Mouse (Mus musculus) thymus, postnatal 10 days (tissue): ENCODE measurements around the gene Heyl.
"Not testable (repeated sequence)": the region's sequence is repeated elsewhere in the genome, so short reads cannot be mapped to it uniquely, and the experiment has no call there.

Source experiments
- DNase-seq, 2 experiments: peaks; one replicate each; pipeline ENCODE4 v3.0.0; 2021; ENCODE audit warnings: low spot score in 2 of 2

Gene Heyl

DNA sequence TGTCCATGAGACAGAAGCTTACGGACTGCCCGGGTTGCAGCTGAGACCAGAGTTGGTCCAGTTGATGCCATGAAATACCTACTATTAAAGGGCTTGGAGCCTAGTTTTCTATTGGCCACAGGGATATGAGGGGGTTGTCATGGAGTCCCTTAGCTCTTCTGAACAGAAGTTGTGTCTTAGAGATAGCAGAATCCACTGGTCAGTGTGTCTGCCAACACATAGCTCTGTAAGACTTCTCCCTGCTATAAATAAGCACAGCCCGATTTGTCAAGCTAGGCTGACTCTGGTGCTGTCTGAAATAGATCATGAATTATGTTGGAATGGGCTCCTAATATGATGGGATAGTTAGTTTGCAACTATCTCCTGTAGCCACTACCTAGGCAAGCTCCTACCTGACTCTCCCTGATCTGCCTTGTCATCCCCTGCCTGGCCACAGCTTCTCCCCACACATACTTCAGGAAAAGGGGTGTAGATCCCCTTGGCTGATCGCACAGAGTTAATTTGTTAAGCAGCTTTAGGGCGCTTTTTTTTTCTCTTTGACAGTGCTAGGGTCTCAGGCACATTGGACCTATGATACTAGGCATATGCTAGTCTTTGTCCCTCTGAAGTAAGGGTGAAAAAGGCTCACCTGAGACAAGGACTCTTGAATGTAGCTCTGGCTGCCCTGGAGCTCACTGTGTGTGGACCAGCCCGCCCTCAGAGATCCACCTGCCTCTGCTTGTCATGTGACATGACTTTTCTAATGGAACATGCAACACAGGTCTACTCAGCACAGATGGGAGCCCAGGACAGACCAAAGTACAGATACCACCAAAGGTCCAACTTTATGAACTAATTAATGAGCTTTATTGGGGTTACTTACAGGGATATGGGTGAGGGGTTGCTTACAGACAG lies 51.6 kb downstream of the Heyl start:
- no peak for DNase-seq

DNA sequence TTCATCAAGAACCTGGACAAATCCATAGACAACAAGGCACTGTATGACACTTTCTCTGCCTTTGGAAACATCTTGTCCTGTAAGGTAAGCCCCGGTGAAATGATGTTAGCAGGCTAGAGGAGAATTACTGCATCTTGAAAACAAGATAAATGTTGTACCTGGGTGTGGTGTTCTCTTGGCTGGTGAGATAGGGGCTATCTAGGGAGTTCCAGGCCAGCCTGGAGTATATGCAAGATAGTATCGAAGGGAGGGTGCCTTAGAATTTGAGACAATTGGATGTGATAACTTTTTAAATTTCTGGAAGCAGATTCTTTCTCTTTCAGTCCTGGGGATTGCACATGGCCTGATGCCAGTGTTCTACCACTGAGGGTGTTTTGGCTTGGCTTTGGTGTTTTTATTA lies 53.4 kb downstream of the Heyl start:
- DNase-seq = no peak

DNA sequence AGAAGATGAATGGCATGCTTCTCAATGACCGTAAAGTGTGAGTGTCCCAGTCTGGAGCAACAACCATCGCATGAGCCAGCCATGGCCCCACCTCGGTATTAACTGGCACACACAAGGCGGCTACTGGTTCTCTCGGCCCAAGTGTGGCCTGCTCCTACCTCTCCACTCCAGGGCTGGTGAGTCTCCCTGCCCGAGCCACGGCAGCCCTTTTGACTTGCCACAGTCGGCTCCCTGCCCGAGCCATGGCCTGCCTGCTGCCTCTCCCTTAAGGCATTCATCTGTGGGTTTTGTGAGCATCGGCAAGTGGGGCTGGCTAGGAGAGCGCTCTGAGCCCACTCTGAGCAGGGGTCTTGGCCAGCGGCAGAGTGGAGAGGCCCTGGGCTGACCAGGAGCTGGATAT lies 55.7 kb downstream of the Heyl start:
- DNase-seq = no peak

DNA sequence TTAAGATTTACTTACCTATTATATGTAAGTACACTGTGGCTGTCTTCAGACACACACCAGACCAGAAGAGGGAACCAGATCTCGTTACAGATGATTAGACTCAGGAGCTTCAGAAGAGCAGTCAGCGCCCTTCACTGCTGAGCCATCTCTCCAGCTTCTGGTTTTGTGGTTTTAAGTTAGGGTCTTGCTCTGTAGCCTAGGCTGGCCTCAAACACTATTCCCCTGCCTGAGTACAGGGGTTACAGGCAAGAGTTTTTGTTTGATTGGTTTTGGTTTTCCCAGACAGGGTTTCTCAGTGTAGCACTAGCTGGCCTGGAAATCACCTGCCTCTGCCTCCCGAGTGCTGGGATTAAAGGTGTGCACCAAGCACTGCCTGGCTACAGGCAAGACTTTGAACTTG lies 59.0 kb downstream of the Heyl start:
- DNase-seq = no peak

DNA sequence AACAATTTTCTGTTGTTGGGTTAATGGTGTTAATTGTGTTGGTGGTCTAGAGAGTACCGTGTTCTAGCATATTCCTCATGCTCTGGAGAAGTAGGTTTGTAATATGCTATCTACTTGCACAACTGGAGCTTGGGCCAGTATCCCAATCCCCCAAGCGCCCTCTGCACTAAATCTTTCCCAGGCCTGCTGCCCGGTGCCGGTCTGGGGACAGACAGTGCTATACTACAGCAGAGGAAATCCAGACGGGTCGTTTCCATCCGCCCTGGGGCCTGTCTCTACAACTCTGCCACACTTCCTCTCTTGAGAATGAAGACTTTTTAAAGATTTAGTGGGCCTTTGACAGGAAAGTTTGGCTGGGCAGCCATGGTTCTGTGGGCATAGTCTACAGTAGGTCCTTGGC lies 59.6 kb downstream of the Heyl start:
- DNase-seq = no peak

DNA sequence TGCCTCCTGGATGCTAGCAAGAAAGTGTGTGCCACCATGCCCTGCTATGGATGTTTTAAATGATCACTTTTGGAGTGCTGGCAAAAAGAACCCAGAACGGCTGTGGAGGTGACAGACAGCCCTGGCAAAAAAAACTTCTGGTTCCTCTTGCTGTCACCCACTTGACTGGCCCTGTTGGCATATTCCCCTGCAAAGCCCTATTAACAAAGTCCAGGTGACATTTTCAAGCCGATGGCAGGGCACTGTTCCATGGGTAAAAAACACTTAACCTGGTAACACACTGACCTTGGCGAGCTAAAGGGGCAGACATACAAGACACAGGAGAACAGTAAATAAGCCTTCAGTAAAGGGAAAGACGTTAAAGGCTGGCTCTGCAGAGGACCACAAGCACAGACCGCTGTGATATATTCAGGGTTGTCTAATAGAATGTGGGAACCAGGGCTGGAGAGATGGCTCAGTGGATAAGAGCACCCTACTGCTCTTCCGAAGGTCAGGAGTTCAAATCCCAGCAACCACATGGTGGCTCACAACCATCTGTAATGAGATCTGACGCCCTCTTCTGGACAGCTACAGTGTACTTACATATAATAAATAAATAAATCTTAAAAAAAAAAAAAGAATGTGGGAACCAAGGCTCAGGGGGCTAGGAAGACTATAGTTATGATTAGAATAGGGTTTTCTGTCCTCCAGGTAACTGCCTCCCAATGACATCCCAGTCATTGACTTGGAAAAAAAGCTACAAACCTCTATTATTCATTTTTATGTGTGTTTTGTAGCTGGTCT lies 60.5 kb downstream of the Heyl start:
- no peak for DNase-seq

DNA sequence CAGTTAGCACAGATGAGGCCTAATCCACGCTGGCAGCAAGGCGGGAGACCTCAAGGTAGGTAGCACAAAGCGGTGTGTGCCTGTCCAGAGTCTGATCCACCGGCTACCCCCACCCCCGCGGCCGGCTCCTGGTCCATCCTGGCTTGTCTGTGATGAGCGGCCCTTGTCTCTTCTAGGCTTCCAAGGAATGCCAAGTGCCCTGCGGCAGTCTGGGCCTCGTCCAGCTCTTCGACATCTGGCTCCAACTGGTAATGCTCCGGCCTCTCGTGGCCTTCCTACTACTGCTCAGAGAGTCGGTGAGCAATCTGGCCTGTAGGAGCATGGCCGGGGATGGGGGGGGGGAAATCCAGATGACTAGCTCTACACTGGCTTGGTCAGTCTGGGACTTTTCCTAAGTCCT lies 61.7 kb downstream of the Heyl start:
- not testable (repeated sequence) for DNase-seq

DNA sequence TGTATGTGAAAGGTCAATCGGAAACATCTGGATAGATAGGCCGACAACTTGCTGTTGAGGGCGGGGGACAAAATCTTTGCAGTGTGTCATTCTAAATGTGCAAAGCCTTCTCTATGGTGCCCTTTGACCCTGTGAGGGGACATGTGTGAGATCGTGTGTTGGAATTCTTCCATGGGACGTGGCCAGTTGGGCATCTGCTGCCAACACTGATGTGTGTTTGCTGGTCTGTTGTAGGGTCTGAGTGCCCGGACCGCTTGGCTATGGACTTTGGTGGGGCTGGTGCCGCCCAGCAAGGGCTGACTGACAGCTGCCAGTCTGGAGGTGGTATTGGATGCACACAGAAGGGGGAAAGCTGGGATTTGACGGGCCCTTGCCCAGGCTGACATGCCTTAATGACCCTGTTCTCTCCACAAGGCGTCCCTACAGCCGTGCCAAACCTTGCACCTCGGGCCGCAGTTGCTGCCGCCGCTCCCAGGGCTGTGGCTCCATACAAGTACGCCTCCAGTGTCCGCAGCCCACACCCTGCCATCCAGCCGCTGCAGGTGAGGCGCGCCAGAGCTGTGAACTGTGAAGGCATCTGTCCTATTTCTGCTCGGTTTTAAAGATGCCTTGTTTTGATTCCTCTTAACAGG lies 62.3 kb downstream of the Heyl start:
- no peak for DNase-seq

DNA sequence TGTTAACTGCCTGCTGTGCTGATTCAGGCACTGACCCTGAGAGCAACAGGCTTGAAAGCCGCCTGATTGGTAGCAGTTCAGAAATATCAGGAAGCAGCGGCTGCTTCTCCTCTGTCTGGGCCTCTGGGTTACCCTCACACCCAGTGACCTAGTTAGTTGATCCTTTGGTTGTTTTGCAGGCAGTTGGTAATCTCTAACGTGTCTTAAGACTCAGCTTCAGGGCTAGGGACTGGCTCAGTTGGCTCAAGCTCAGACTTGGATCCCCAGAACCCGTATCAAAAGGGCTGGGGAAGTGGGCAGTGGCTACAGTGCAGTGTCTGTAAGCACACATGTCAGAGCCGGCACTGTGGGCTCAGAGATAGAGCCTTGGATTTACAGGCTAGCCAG lies 62.8 kb downstream of the Heyl start:
- DNase-seq = no peak

DNA sequence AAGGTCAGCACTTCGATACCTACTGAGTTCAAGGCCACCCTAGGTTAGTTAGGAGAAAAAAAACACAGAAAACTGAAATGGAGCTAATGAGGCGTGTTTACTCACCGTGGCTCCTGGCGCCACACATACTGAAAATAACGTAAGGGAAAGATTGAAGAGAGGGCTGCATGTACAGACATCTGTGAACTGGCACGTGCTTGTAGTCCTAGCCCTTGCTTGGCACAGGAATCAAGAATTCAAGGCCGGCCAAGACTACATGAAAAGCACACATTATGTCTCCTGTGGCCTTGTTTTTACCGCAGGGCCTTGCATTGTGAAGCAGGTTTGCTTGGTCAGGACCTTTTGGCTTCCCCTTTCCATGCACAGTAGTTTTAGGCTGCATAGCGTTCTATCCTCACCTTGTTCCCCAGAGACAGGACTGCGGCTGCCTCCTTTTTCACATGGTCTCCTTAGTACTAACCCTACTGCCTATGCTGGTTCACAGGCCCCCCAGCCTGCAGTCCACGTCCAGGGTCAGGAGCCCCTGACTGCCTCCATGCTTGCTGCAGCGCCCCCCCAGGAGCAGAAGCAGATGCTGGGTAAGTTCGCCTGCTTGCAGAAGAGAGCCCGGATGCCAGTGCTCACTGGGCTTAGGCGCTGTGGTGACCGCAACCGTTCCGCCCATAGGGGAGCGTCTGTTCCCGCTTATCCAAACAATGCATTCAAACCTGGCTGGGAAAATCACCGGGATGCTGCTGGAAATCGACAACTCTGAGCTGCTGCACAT lies 64.0 kb downstream of the Heyl start:
- no peak for DNase-seq

DNA sequence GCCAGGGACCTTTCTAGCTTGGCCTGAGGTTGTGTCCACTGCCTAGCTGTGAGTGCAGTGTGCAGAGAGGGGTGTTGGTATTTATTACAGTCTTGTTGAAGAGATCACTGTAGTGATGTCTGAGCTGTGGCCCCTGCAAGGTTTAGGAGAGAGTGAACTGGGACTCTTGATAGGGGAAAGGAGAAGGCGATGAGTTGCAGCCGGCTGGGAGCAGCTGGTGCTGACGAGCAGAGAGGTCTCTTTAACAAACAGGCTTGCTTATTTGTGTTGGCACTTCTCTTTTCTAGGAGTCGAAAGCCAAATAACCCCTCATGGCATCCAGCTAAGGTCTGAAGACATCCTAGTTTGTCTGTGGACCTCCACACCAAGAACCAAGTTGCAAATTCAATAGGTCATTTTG lies 64.9 kb downstream of the Heyl start:
- no peak for DNase-seq

DNA sequence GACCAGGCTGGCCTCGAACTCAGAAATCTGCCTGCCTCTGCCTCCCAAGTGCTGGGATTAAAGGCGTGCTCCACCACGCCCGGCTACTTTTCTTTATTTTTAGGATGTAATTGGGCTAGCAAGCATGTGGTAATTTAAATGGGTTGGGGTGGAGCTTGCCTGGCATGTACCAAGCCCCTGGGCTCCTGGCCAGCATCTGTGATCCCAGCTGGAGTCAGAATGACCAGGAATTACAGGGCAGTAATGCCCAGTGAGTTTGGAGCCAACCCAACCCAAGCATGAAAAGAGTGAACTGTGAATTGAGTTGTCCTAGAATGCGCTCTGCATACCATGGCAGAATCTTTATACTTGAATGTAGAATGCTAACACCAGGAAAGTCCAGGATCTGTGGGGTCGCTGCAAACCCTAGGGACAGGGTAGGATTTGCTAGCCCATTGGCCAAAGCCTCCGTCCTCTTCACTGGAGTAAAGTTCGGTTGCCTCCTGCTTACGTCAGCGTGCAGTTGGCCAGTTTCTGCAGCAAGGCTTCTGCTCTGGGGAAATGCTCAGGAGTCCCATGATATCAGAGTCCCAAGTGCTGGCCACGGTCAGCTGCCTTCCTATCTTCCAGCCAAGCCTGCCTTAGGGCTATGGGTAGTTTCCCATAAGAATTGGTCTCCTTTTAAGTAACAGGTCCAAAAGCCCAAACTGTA lies 65.8 kb downstream of the Heyl start:
- DNase-seq = no peak
